Mouse (Mus musculus) lung, embryonic 14.5 days (tissue): ENCODE results near the gene Mettl7a3. TPM values are rescaled to one million over a fixed set of nuclear protein-coding genes. Genes with fewer than 3 reads are reported as not detected.

ENCODE experiments used
- ATAC-seq: fragments of 200-750 bp; cut with Nextera tagmentation; 2 replicates; pipeline ENCODE4 v1.8.0; 2017; ENCODE audit warnings: mild to moderate bottlenecking, moderate TSS enrichment, moderate library complexity; ENCODE audit not compliant: insufficient read depth
- DNase-seq: peaks from one replicate; pipeline ENCODE4 v3.0.0-alpha.2; 2015
- H3K27ac ChIP-seq: fragments of 300-500 bp; sonication (generic); 2 replicates; pipeline ENCODE4 v1.5.1; 2014; ENCODE audit warnings: low read depth, mild to moderate bottlenecking, moderate library complexity
- H3K27me3 ChIP-seq: fragments of 300-500 bp; sonication (generic); 2 replicates; pipeline ENCODE4 v1.6.1; 2014; ENCODE audit warnings: low read length, control low read depth; ENCODE audit not compliant: insufficient read depth
- H3K36me3 ChIP-seq: fragments of 300-500 bp; sonication (generic); 2 replicates; pipeline ENCODE4 v1.6.1; 2014; ENCODE audit warnings: control low read depth; ENCODE audit not compliant: insufficient read depth
- H3K4me1 ChIP-seq: fragments of 300-500 bp; sonication (generic); 2 replicates; pipeline ENCODE4 v1.6.1; 2014; ENCODE audit warnings: antibody characterized with exemption, control low read depth; ENCODE audit not compliant: insufficient read depth
- H3K4me2 ChIP-seq: fragments of 300-500 bp; sonication (generic); 2 replicates; pipeline ENCODE4 v1.6.1; 2014; ENCODE audit warnings: mild to moderate bottlenecking
- H3K4me3 ChIP-seq: fragments of 300-500 bp; sonication (generic); 2 replicates; pipeline ENCODE4 v1.5.1; 2014; ENCODE audit warnings: low read depth, low read length
- H3K9ac ChIP-seq: fragments of 300-500 bp; sonication (generic); 2 replicates; pipeline ENCODE4 v1.6.1; 2014
- H3K9me3 ChIP-seq: fragments of 300-500 bp; sonication (generic); 2 replicates; pipeline ENCODE4 v1.6.1; 2016; ENCODE audit warnings: low read depth, low read length, control low read depth
- CTCF ChIP-seq: IDR thresholded peaks from 2 replicates; pipeline ENCODE4 v1.5.1; 2016; ENCODE audit warnings: antibody characterized with exemption, low read depth
- WGBS: fragments of 180-500 bp; shearing (Covaris S2); extraction: QIAGEN DNeasy Blood & Tissue Kit; methylation state at CpG from one replicate; pipeline ENCODE4 v1.1.7; 2014; 5-methylcytosine and 5-hydroxymethylcytosine counted together
- polyA plus RNA-seq: library from polyadenylated mRNA; unstranded; fragments of >200 nt; fragmentation: Nextera tagmentation; extraction: Ambion mirVana; gene quantifications from 2 replicates; pipeline ENCODE4 v1.2.1, GENCODE M21; 2014

Mettl7a3 gene
- 0.22 TPM in 1 of 2 replicates, not detected in the other for polyA plus RNA-seq

DNA sequence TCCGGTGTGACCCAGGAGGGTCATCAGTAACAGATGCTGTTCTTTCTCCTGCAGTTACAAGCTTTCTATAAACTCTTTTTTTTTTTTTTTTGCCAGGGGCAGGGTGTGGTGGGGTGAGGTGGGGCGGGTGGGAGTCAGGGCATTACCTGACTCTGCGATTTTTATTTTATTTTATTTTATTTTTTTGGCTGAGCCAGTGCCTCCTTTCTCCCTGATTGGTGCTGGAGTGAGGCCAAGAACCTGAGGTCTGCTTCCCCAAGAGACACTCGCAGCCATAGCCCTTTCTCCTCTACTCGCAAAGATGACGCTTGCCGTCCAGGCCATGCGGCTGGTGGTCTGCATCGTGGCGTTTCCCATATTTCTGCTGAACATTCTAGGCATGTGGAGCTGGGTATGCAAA lies at the start of gene Mettl7a3:
TSS of gene Mettl7a3 (plus strand) at position 301 of the 400 bp plus-strand sequence.
- H3K27me3 ChIP-seq, result no peaks in the 10 kb centered on the region
- no peak within 1 kb of the TSS for H3K27ac ChIP-seq
- H3K4me3 ChIP-seq, result no peak within 1 kb of the TSS
- H3K36me3 ChIP-seq, result no peaks in the 10 kb centered on the region
- no peak within 1 kb of the TSS for H3K4me2 ChIP-seq
- no peaks in the 10 kb centered on the region for H3K9me3 ChIP-seq
- WGBS, result 73% methylated on average over 10 of the region's 10 CpGs
- TF ChIP-seq CTCF, result no peak
- no peak within 1 kb of the TSS for H3K9ac ChIP-seq
- DNase-seq, result no peak
- no peak for ATAC-seq
- no peaks in the 10 kb centered on the region for H3K4me1 ChIP-seq

DNA sequence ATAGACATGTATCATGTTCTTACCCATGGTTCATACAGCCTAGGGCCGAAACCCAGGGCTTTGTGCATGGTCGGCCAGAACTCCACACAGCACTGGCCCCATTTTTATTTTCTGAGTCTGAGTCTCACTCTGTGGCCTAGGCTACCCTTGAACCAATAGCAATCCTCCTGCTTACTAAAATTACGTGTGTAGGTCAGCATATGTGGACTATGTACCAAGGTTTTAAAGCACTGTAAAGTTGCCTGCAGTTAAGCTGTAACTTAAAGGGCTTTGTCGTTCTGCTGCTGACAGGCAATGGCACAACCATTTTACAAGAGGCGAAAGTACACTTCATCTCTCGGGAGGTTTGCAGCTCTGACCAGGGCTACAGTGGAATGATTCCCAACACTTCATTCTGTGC lies 45.7 kb upstream of the Mettl7a3 start:
- no peaks in the 10 kb centered on the region for H3K4me1 ChIP-seq
- WGBS, result 91% methylated on average over 6 of the region's 6 CpGs
- no peaks in the 10 kb centered on the region for H3K36me3 ChIP-seq
- H3K27ac ChIP-seq, result no peak overlapping the region
- TF ChIP-seq CTCF, result no peak
- H3K27me3 ChIP-seq, result no peaks in the 10 kb centered on the region
- DNase-seq (no peak), ATAC-seq (no peak)
- H3K4me3 ChIP-seq, result no peak overlapping the region
- H3K9me3 ChIP-seq, result no peaks in the 10 kb centered on the region
- no peak overlapping the region for H3K4me2 ChIP-seq
- no peak overlapping the region for H3K9ac ChIP-seq

GRCm38 (mm10) chr15:100290858-100291257 lies 43.9 kb upstream of the Mettl7a3 start:
- Histone ChIP-seq H3K27me3 (no peaks in the 10 kb centered on the region), H3K36me3 (no peaks in the 10 kb centered on the region), H3K9ac (no peak overlapping the region), H3K4me3 (no peak overlapping the region), H3K27ac (no peak overlapping the region), H3K4me1 (no peaks in the 10 kb centered on the region), H3K4me2 (no peak overlapping the region), H3K9me3 (no peaks in the 10 kb centered on the region)
- TF ChIP-seq CTCF, result no peak
- ATAC-seq (no peak), DNase-seq (no peak)
- 87% methylated on average over 5 of the region's 5 CpGs for WGBS

- no peak for DNase-seq
- Histone ChIP-seq H3K4me1 (no peaks in the 10 kb centered on the region), H3K9ac (no peak overlapping the region), H3K9me3 (no peaks in the 10 kb centered on the region), H3K27me3 (no peaks in the 10 kb centered on the region), H3K4me3 (no peak overlapping the region), H3K27ac (no peak overlapping the region), H3K36me3 (no peaks in the 10 kb centered on the region), H3K4me2 (no peak overlapping the region)
- WGBS, result 40% methylated on average over 7 of the region's 7 CpGs
- TF ChIP-seq CTCF, result no peak
- ATAC-seq, result no peak
Measured at GRCm38 (mm10) chr15:100292326-100292725, 42.4 kb upstream of the Mettl7a3 start.

DNA sequence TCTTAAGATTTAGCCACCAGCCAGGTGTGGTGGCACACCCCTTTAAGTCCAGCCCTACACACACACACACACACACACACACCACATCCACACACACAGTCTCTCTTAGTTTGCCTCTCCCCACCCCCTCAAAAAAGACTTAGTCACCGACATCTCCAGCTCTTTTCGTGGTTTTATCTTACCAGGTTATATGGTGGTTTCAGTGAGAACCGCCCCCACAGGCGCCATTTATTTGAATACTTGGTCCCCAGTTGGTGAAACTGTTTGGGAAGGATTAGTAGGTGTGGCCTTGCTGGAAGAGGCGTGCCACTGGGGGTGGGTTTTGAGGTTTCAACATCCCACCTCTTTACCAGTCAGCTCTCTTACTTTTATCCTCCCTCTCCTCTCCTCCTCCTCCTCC lies 36.9 kb upstream of the Mettl7a3 start:
- ATAC-seq (no peak), DNase-seq (no peak)
- WGBS, result 86% methylated on average over 5 of the region's 5 CpGs
- no peak overlapping the region for H3K9ac ChIP-seq
- H3K9me3 ChIP-seq, result no peaks in the 10 kb centered on the region
- TF ChIP-seq CTCF, result no peak
- H3K4me2 ChIP-seq, result no peak overlapping the region
- H3K4me3 ChIP-seq, result no peak overlapping the region
- no peaks in the 10 kb centered on the region for H3K36me3 ChIP-seq
- H3K4me1 ChIP-seq, result no peaks in the 10 kb centered on the region
- H3K27me3 ChIP-seq, result no peaks in the 10 kb centered on the region
- no peak overlapping the region for H3K27ac ChIP-seq

GRCm38 (mm10) chr15:100300499-100300898 lies 34.2 kb upstream of the Mettl7a3 start:
- no peak overlapping the region for H3K27ac ChIP-seq
- 64% methylated on average over 6 of the region's 6 CpGs for WGBS
- no peak for ATAC-seq
- H3K36me3 ChIP-seq, result no peaks in the 10 kb centered on the region
- no peak overlapping the region for H3K9ac ChIP-seq
- no peaks in the 10 kb centered on the region for H3K9me3 ChIP-seq
- TF ChIP-seq CTCF, result no peak
- H3K4me2 ChIP-seq, result no peak overlapping the region
- H3K4me3 ChIP-seq, result no peak overlapping the region
- no peaks in the 10 kb centered on the region for H3K27me3 ChIP-seq
- H3K4me1 ChIP-seq, result no peaks in the 10 kb centered on the region
- no peak for DNase-seq

DNA sequence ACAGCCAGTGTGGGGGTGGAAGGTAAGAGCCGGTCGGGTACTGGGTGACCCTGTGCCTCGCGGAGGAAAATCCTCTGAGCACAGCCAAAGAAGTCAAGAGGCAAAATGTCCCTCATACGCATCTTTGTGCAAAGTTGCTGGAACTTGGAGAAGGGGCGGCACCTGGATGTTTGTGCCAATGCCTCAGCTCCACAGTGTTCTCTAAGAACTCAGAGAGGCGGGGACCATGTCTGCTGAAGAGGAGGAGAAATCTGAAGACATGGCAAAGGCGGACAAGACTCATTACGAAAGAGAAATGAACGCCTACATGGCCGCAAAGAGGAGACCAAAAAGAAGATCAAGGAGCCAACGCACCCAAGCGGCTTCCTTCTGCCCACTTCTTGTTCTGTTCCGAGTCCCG lies 33.2 kb upstream of the Mettl7a3 start:
- H3K36me3 ChIP-seq, result no peaks in the 10 kb centered on the region
- H3K9me3 ChIP-seq, result no peaks in the 10 kb centered on the region
- 79% methylated on average over 15 of the region's 15 CpGs for WGBS
- DNase-seq (no peak), ATAC-seq (no peak)
- no peak overlapping the region for H3K27ac ChIP-seq
- H3K4me2 ChIP-seq, result no peak overlapping the region
- H3K9ac ChIP-seq, result no peak overlapping the region
- no peaks in the 10 kb centered on the region for H3K4me1 ChIP-seq
- no peaks in the 10 kb centered on the region for H3K27me3 ChIP-seq
- H3K4me3 ChIP-seq, result no peak overlapping the region
- TF ChIP-seq CTCF, result no peak
